Mouse (Mus musculus) heart, adult 9 months (tissue): ENCODE data around the gene Hoxd10.

ENCODE experiments used
- DNase-seq, 2 experiments: peaks; one replicate each; pipeline ENCODE4 v3.0.0; 2022; ENCODE audit warnings: low spot score in 2 of 2

Hoxd10 gene

GRCm38 (mm10) chr2:74680561-74681398 is 10.9 kb upstream of the Hoxd10 start:
- no peak for DNase-seq

- DNase-seq, result no peak
These were observed 9.9 kb upstream of the Hoxd10 start for GRCm38 (mm10) chr2:74681594-74682531.

GRCm38 (mm10) chr2:74682796-74683195 is 8.9 kb upstream of the Hoxd10 start:
- DNase-seq, result no peak

- no peak for DNase-seq
These were observed 8.2 kb upstream of the Hoxd10 start for GRCm38 (mm10) chr2:74683471-74683951.

GRCm38 (mm10) chr2:74684106-74684505 is 7.6 kb upstream of the Hoxd10 start:
- DNase-seq, result no peak

- DNase-seq, result no peak
These were observed 6.6 kb upstream of the Hoxd10 start for GRCm38 (mm10) chr2:74685059-74685603.

GRCm38 (mm10) chr2:74686301-74686987 is 5.3 kb upstream of the Hoxd10 start:
- peak in 1 of 2 experiments; percentile 47 for DNase-seq

- DNase-seq, result no peak
These were observed 4.6 kb upstream of the Hoxd10 start for GRCm38 (mm10) chr2:74686988-74687697.

GRCm38 (mm10) chr2:74687698-74688555 is 3.8 kb upstream of the Hoxd10 start:
- DNase-seq, result no peak

- no peak for DNase-seq
These were observed 2.7 kb upstream of the Hoxd10 start for GRCm38 (mm10) chr2:74688795-74689573.

- DNase-seq, result no peak
These were observed 2.0 kb upstream of the Hoxd10 start for GRCm38 (mm10) chr2:74689574-74690337.

- no peak for DNase-seq
These were observed 1.4 kb upstream of the Hoxd10 start for GRCm38 (mm10) chr2:74690338-74690716.

GRCm38 (mm10) chr2:74691995-74692807 is 477 bp downstream of the Hoxd10 start:
- no peak for DNase-seq

GRCm38 (mm10) chr2:74692808-74693431 is 1.2 kb downstream of the Hoxd10 start:
- no peak for DNase-seq

- DNase-seq, result no peak
These were observed 1.7 kb downstream of the Hoxd10 start for GRCm38 (mm10) chr2:74693432-74693827.

GRCm38 (mm10) chr2:74694066-74694465 is 2.3 kb downstream of the Hoxd10 start:
- DNase-seq, result no peak

GRCm38 (mm10) chr2:74695383-74695782 is 3.7 kb downstream of the Hoxd10 start:
- no peak for DNase-seq
